Mouse (Mus musculus) hindbrain, postnatal 0 days (tissue): ENCODE data around the gene Hist1h3h. TPM values are rescaled to one million over a fixed set of nuclear protein-coding genes. Genes with fewer than 3 reads are reported as not detected.
"Not testable (repeated sequence)": the region's sequence is repeated elsewhere in the genome, so short reads cannot be mapped to it uniquely, and the experiment has no call there.

Source experiments
- ATAC-seq: fragments of 200-750 bp; cut with Nextera tagmentation; 2 replicates; pipeline ENCODE4 v1.8.0; 2017; ENCODE audit warnings: mild to moderate bottlenecking, moderate TSS enrichment, moderate library complexity
- DNase-seq: peaks from one replicate; pipeline ENCODE4 v3.0.0-alpha.2; 2015; ENCODE audit warnings: low spot score
- H3K27ac ChIP-seq: fragments of 300-500 bp; sonication (generic); 2 replicates; pipeline ENCODE4 v1.5.1; 2014; ENCODE audit warnings: mild to moderate bottlenecking
- H3K27me3 ChIP-seq: fragments of 300-500 bp; sonication (generic); 2 replicates; pipeline ENCODE4 v1.6.1; 2014; ENCODE audit warnings: low read length, mixed read lengths; ENCODE audit not compliant: insufficient read depth
- H3K36me3 ChIP-seq: fragments of 300-500 bp; sonication (generic); 2 replicates; pipeline ENCODE4 v1.6.1; 2014; ENCODE audit warnings: low read length, mixed read lengths; ENCODE audit not compliant: insufficient read depth
- H3K4me1 ChIP-seq: fragments of 300-500 bp; sonication (generic); 2 replicates; pipeline ENCODE4 v1.6.1; 2014; ENCODE audit warnings: antibody characterized with exemption, low read length, mixed read lengths; ENCODE audit not compliant: insufficient read depth
- H3K4me2 ChIP-seq: fragments of 300-500 bp; sonication (generic); 2 replicates; pipeline ENCODE4 v1.6.1; 2014; ENCODE audit warnings: low read depth, mild to moderate bottlenecking, low read length, moderate library complexity, mixed read lengths
- H3K4me3 ChIP-seq: fragments of 300-500 bp; sonication (generic); 2 replicates; pipeline ENCODE4 v1.5.1; 2014; ENCODE audit warnings: low read length
- H3K9ac ChIP-seq: fragments of 300-500 bp; sonication (generic); replicated peaks from 2 replicates; pipeline ENCODE4 v1.6.1; 2014; ENCODE audit warnings: mild to moderate bottlenecking, low read length, moderate library complexity, mixed read lengths
- H3K9me3 ChIP-seq: fragments of 300-500 bp; sonication (generic); 2 replicates; pipeline ENCODE4 v1.6.1; 2016; ENCODE audit warnings: low read length, mixed read lengths
- CTCF ChIP-seq: IDR thresholded peaks from 2 replicates; pipeline ENCODE4 v1.5.1; 2016; ENCODE audit warnings: antibody characterized with exemption, control low read depth, low read depth
- WGBS: fragments of 180-500 bp; shearing (Covaris S2); extraction: QIAGEN DNeasy Blood & Tissue Kit; methylation state at CpG from one replicate; pipeline ENCODE4 v1.1.7; 2014; 5-methylcytosine and 5-hydroxymethylcytosine counted together
- polyA plus RNA-seq: library from polyadenylated mRNA; unstranded; fragments of >200 nt; fragmentation: Nextera tagmentation; extraction: Ambion mirVana; gene quantifications from 2 replicates; pipeline ENCODE4 v1.2.1, GENCODE M21; 2015
- total RNA-seq: library from RNA; depleted of rRNA; stranded (reverse); fragments of >200 nt; gene quantifications from 2 replicates; pipeline ENCODE4 v1.2.3, GENCODE M21; 2014

Gene Hist1h3h
- total and polyA plus RNA-seq, 2 experiments from 2014 or later, result 6.2 to 1,004 TPM

DNA sequence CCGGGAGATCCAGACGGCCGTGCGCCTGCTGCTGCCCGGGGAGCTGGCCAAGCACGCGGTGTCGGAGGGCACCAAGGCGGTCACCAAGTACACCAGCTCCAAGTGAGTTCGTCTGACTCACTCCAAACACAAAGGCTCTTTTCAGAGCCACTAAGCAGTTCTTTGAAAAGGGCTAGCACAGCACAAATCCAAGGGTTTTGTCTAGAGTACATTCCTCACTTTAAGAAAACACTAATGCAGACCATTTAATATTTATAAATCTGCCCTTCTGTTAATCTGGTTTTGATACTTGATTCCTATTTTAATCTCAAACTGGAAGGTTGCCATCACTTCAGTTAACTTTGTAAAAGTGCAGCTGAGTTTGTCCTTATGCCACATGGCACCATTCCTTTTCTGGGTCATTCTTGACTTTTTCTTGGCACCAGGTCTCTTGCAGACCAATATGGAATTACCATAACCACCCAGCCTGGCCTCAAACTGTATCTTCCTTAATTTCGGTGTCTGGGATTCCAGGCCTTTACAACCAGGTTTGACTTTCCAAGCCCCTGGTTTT is 5.0 kb downstream of the Hist1h3h start:
- Histone ChIP-seq H3K9ac (0 out of 2 replicates have a peak overlapping the region, but pooled peaks have one; percentile 5), H3K4me1 (peaks cover 9% of the 10 kb centered on the region; the same call in 1 of the 2 replicates), H3K4me3 (peak overlapping the region; percentile 39), H3K36me3 (no peaks in the 10 kb centered on the region), H3K4me2 (peak overlapping the region; percentile 59), H3K27me3 (no peaks in the 10 kb centered on the region), H3K9me3 (no peaks in the 10 kb centered on the region), H3K27ac (peak overlapping the region; percentile 88)
- ATAC-seq (peak; percentile 68), DNase-seq (peak; percentile 56)
- WGBS, result 2% methylated on average over 11 of the region's 11 CpGs
- TF ChIP-seq CTCF, result no peak

DNA sequence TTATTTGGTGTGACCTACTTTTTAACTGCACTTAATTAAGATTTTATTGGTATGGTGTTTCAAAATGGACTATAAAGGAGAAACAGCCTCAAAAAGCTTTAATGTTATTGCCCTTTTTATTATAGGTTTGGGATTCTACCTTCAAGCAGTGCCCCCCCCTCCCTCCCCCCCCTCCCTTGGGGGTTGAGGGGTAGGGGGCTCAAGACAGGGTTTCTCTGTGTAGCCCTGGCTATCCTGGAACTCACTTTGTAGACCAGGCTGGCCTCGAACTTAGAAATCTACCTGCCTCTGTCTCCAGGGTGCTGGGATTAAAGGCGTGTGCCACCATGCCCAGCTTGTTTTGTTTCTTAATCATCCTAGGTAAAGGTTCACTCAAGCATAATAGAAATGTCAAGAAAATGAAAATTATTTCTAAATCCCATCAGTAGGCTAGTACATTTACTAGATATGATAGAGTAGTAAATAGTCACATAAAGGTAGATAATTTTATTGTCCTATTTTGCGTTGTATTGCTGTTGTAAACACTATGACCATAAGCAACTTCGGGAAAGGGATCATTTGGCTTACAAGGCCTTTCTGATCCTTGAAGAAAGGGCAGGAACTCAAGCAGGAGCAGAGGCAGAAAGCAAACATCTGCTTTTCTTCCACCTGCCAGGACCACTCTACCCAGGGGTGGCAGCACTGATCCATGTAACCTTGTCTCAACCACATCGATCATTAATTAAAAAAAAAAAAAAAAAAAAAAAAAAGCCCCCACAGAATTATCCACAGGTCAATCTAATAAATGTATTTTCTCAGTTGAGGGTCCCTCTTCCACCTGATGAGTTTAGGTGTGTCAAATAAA is 5.8 kb downstream of the Hist1h3h start:
- peaks cover 7% of the 10 kb centered on the region; the same call in 1 of the 2 replicates for H3K4me1 ChIP-seq
- no peaks in the 10 kb centered on the region for H3K27me3 ChIP-seq
- H3K9ac ChIP-seq, result no peak overlapping the region
- DNase-seq (no peak), ATAC-seq (no peak)
- H3K4me3 ChIP-seq, result no peak overlapping the region
- 36% methylated on average over 5 of the region's 5 CpGs for WGBS
- H3K9me3 ChIP-seq, result no peaks in the 10 kb centered on the region
- H3K27ac ChIP-seq, result peak overlapping the region; percentile 88; the same call in 1 of the 2 replicates
- H3K4me2 ChIP-seq, result peak overlapping the region; percentile 59; the same call in 1 of the 2 replicates
- 0 out of 2 replicates have a peak, but pooled peaks have one; percentile 11 for TF ChIP-seq CTCF
- H3K36me3 ChIP-seq, result no peaks in the 10 kb centered on the region

GRCm38 (mm10) chr13:21727948-21728572 is 10.6 kb downstream of the Hist1h3h start:
- Histone ChIP-seq H3K36me3 (no peaks in the 10 kb centered on the region), H3K27me3 (no peaks in the 10 kb centered on the region), H3K4me3 (no peak overlapping the region), H3K27ac (no peak overlapping the region), H3K9ac (no peak overlapping the region), H3K4me2 (no peak overlapping the region), H3K4me1 (no peaks in the 10 kb centered on the region), H3K9me3 (no peaks in the 10 kb centered on the region)
- DNase-seq (no peak), ATAC-seq (no peak)
- WGBS, result 27% methylated on average over 11 of the region's 11 CpGs
- no peak for TF ChIP-seq CTCF

GRCm38 (mm10) chr13:21729544-21729943 is 12.1 kb downstream of the Hist1h3h start:
- Histone ChIP-seq H3K27me3 (no peaks in the 10 kb centered on the region), H3K9ac (no peak overlapping the region), H3K4me3 (no peak overlapping the region), H3K27ac (no peak overlapping the region), H3K4me1 (no peaks in the 10 kb centered on the region), H3K9me3 (no peaks in the 10 kb centered on the region), H3K36me3 (no peaks in the 10 kb centered on the region), H3K4me2 (no peak overlapping the region)
- 74% methylated on average over 1 of the region's 1 CpGs for WGBS
- ATAC-seq, result no peak
- DNase-seq, result no peak
- no peak for TF ChIP-seq CTCF

GRCm38 (mm10) chr13:21733466-21733865 is 16.0 kb downstream of the Hist1h3h start:
- DNase-seq (no peak), ATAC-seq (peak; percentile 19)
- no peak overlapping the region for H3K9ac ChIP-seq
- no peaks in the 10 kb centered on the region; the same call in 1 of the 2 replicates for H3K4me1 ChIP-seq
- H3K27me3 ChIP-seq, result no peaks in the 10 kb centered on the region
- no peaks in the 10 kb centered on the region for H3K9me3 ChIP-seq
- H3K4me3 ChIP-seq, result no peak overlapping the region
- no peaks in the 10 kb centered on the region for H3K36me3 ChIP-seq
- H3K4me2 ChIP-seq, result no peak overlapping the region
- peak; percentile 39 for TF ChIP-seq CTCF
- H3K27ac ChIP-seq, result peak overlapping the region; percentile 83; the same call in 1 of the 2 replicates
- WGBS, result 58% methylated on average over 5 of the region's 5 CpGs

DNA sequence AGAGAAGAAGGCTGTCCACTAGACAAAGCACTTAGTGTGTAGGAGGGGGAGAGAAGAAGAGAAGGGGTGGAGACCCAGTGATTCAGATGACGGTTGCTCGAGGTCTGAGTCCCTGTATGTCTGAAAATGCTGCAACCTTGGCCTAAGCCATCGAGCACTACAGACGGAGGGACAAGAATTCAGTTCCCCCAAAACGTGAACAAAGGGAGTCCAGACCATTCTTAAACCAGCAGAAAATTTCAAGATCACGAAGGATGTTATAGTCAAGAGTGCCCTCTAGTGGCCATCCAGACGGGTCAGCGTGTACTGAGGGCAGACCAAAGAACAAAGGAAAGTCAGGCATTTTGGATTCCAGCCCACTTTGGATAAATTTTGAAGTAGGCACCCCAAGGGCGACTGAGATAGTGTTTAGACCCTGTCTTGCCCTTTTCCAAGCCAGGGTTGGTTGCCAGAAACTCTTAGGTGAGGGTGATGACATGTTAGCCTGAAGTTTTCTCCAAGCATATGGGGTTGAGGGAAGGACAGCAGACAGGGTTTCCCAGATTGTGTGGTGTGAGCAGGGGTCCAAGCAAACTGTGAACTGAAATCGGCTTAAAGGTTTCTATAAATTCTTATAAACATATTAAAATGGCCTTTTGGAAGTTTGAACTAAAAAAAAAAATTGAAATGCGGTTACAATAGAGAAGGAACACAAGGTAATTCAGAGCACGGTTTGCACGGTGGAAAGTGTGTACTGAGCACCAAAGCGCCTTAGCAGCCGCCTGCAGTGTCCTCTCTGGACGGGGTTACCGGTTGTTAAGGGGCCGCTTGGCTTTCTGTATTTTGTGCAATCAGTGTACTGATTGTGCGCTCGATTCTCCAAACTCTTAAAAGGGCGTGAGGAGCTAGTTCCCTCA is 16.8 kb downstream of the Hist1h3h start:
- Histone ChIP-seq H3K4me1 (no peaks in the 10 kb centered on the region; the same call in 1 of the 2 replicates), H3K9ac (peak overlapping the region; percentile 58), H3K27ac (peak overlapping the region; percentile 83), H3K27me3 (no peaks in the 10 kb centered on the region), H3K4me3 (peak overlapping the region; percentile 47), H3K36me3 (no peaks in the 10 kb centered on the region), H3K9me3 (no peaks in the 10 kb centered on the region), H3K4me2 (peak overlapping the region; percentile 74)
- under 1% methylated on average over 21 of the region's 21 CpGs for WGBS
- peak; percentile 95 for DNase-seq
- peak; percentile 91 for TF ChIP-seq CTCF
- peak; percentile 86 for ATAC-seq

- not testable (repeated sequence) for H3K36me3 ChIP-seq, H3K4me1 ChIP-seq, H3K9me3 ChIP-seq, H3K27me3 ChIP-seq
- Histone ChIP-seq H3K4me3 (peak within 1 kb of the TSS; percentile 47), H3K4me2 (peak within 1 kb of the TSS; percentile 74), H3K27ac (peak within 1 kb of the TSS; percentile 83), H3K9ac (peak within 1 kb of the TSS; percentile 58)
- peak; percentile 90 for ATAC-seq
- DNase-seq, result peak; percentile 92
- under 1% methylated on average over 43 of the region's 56 CpGs for WGBS
These were observed 17.7 kb downstream of the Hist1h3h start, which contains the start of gene Hist1h4j for GRCm38 (mm10) chr13:21734906-21735767. Gene Hist1h4j (plus strand): TSS chr13:21735064.
